Mouse (Mus musculus) olfactory bulb, adult 2 months (tissue): Measurements from ENCODE around the gene 1700025G04Rik.

Experiments used
- CTCF ChIP-seq: fragments of 200-500 bp; IDR thresholded peaks from 2 replicates; pipeline ENCODE4 v1.5.1; 2012; ENCODE audit warnings: low read depth, mild to moderate bottlenecking, low read length, moderate library complexity; ENCODE audit not compliant: insufficient read depth
- POLR2A ChIP-seq: fragments of 200-500 bp; IDR thresholded peaks from 2 replicates; pipeline ENCODE4 v1.6.1; 2012; ENCODE audit warnings: mild to moderate bottlenecking, low read depth, low read length, moderate library complexity; ENCODE audit not compliant: insufficient read depth

GRCm38 (mm10) chr1:152024019-152024787, 65.7 kb downstream of the 1700025G04Rik start:
- no peak for TF ChIP-seq CTCF
- TF ChIP-seq POLR2A = no peak
